9 mouse cellular contexts compared by ENCODE assay signal in genomic region chr14:21822795-21823374, GRCm38 (mm10). TPM values are rescaled to one million over a fixed set of nuclear protein-coding genes. Genes with fewer than 3 reads are reported as not detected.
DNase-seq lines count a peak whose midpoint lies in the region; ATAC-seq lines count a peak whose summit lies in the region.
"Had no signal": no experiment of that assay in that cellular context is flagged by ENCODE, and none has a peak within 500 bp of the region (broad histone marks: within the 10 kb centered on the region; RNA-seq: fewer than 3 reads in every experiment).

No protein-coding gene starts in this region.

- peak overlapping the region; percentile 83 for H3K27ac ChIP-seq in stomach, embryonic 14.5 days (ENCODE audit: low read length)
- no peak overlapping the region for H3K27ac ChIP-seq in midbrain, embryonic 13.5 days
- H3K27ac ChIP-seq: embryonic facial prominence, embryonic 12.5 days had no signal

- peak; percentile 58 for ATAC-seq in megakaryocyte, adult 5-6 weeks (ENCODE audit: poor library complexity, severe bottlenecking)
- peak; percentile 59; the same call in 1 of the 2 replicates for ATAC-seq in stomach, embryonic 14.5 days (ENCODE audit: insufficient number of reproducible peaks, insufficient read depth, low FRiP score, low read depth)
- ATAC-seq in midbrain, embryonic 13.5 days, result no peak

- 32% methylated on average over 7 of the region's 7 CpGs for WGBS in stomach, embryonic 14.5 days
- WGBS in midbrain, embryonic 13.5 days, result 68% methylated on average over 7 of the region's 7 CpGs

- DNase-seq in adrenal gland, adult 8-10 months, result peak; percentile 71
- peak; percentile 69 for DNase-seq in cerebellum, adult 9-11 months
- peak; percentile 90 to 94 for DNase-seq in heart, adult 18-20 months
- DNase-seq in kidney, adult 11 months, result peak; percentile 83
- peak; percentile 47 to 80 for DNase-seq in left cerebral cortex, postnatal 25 days (ENCODE audit: low spot score in 2 of 2)

- H3K9ac ChIP-seq in stomach, embryonic 14.5 days (replicated peaks; ENCODE audit: low read depth, low read length), result no peak overlapping the region
- no peak overlapping the region for H3K9ac ChIP-seq in midbrain, embryonic 13.5 days (replicated peaks)
- H3K9ac ChIP-seq: embryonic facial prominence, embryonic 12.5 days had no signal

- no peaks in the 10 kb centered on the region for H3K36me3 ChIP-seq in stomach, embryonic 14.5 days (ENCODE audit: control insufficient read depth, insufficient read depth, low read length)
- no peaks in the 10 kb centered on the region for H3K36me3 ChIP-seq in midbrain, embryonic 13.5 days
- H3K36me3 ChIP-seq: embryonic facial prominence, embryonic 12.5 days had no signal

- H3K4me3 ChIP-seq in stomach, embryonic 14.5 days (ENCODE audit: low read depth, low read length), result no peak overlapping the region
- no peak overlapping the region for H3K4me3 ChIP-seq in midbrain, embryonic 13.5 days (replicated peaks)
- H3K4me3 ChIP-seq: embryonic facial prominence, embryonic 12.5 days had no signal

- no peaks in the 10 kb centered on the region for H3K27me3 ChIP-seq in stomach, embryonic 14.5 days (ENCODE audit: control insufficient read depth, insufficient read depth, low read length)
- H3K27me3 ChIP-seq in midbrain, embryonic 13.5 days, result no peaks in the 10 kb centered on the region
- H3K27me3 ChIP-seq: embryonic facial prominence, embryonic 12.5 days had no signal

- intact Hi-C loops in left cerebral cortex, postnatal 25 days (cut with DNase I), result no loop called here

- peaks cover 6% of the 10 kb centered on the region for H3K4me1 ChIP-seq in stomach, embryonic 14.5 days (ENCODE audit: control insufficient read depth, insufficient read depth, low read length)
- H3K4me1 ChIP-seq in midbrain, embryonic 13.5 days (replicated peaks), result no peaks in the 10 kb centered on the region

- H3K9me3 ChIP-seq in stomach, embryonic 14.5 days (ENCODE audit: control insufficient read depth, low read depth, low read length), result no peaks in the 10 kb centered on the region
- H3K9me3 ChIP-seq in midbrain, embryonic 13.5 days, result no peaks in the 10 kb centered on the region
- H3K9me3 ChIP-seq: embryonic facial prominence, embryonic 12.5 days had no signal

- H3K4me2 ChIP-seq in stomach, embryonic 14.5 days (replicated peaks; ENCODE audit: low read depth, low read length), result no peak overlapping the region
- H3K4me2 ChIP-seq in midbrain, embryonic 13.5 days (replicated peaks), result no peak overlapping the region
- H3K4me2 ChIP-seq: embryonic facial prominence, embryonic 12.5 days had no signal

RNA-seq across cellular contexts. Expression of gene Vdac2, which starts 2.2 kb away (rescaled TPM):
- 100 to 1,000 TPM; 190 to 233 (median 209) TPM for total RNA-seq in adrenal gland, adult 8-10 months (2022)
- 100 to 1,000 TPM; 493 to 524 TPM for total RNA-seq in heart, adult 18-20 months (2021)
- 100 to 1,000 TPM; 207 to 226 TPM for total RNA-seq in left cerebral cortex, postnatal 25 days (2021)
- total RNA-seq in megakaryocyte, adult 5-6 weeks (2015), result 293 and 324 TPM in 2 replicates
- total RNA-seq in megakaryocyte, adult 5-6 weeks (2017), result 231 and 287 TPM in 2 replicates
- polyA plus RNA-seq in stomach, embryonic 14.5 days (2014; fragmentation: Nextera tagmentation; extraction: Ambion mirVana), result 271 and 278 TPM in 2 replicates
- 266 and 276 TPM in 2 replicates for polyA plus RNA-seq in midbrain, embryonic 13.5 days (2015; fragmentation: Nextera tagmentation; extraction: Ambion mirVana)

RNA-seq across cellular contexts. Expression of gene Comtd1, which starts 25.9 kb away (rescaled TPM):
- total RNA-seq in adrenal gland, adult 8-10 months (2022), result 10 to 100 TPM; 75.0 to 92.2 (median 80.6) TPM
- 1 to 10 TPM; 8.1 to 8.4 TPM for total RNA-seq in heart, adult 18-20 months (2021)
- total RNA-seq in left cerebral cortex, postnatal 25 days (2021), result 10 to 100 TPM; 28.3 to 31.5 TPM
- 8.0 and 14.3 TPM in 2 replicates for total RNA-seq in megakaryocyte, adult 5-6 weeks (2015)
- 0.89 and 5.4 TPM in 2 replicates for total RNA-seq in megakaryocyte, adult 5-6 weeks (2017)
- polyA plus RNA-seq in stomach, embryonic 14.5 days (2014; fragmentation: Nextera tagmentation; extraction: Ambion mirVana), result 25.8 and 29.8 TPM in 2 replicates
- polyA plus RNA-seq in midbrain, embryonic 13.5 days (2015; fragmentation: Nextera tagmentation; extraction: Ambion mirVana), result 25.8 and 26.6 TPM in 2 replicates
